Mouse (Mus musculus) megakaryocyte, embryonic 14.5 days (primary cell): Measurements from ENCODE around the gene Mcrip2. TPM values are rescaled to one million over a fixed set of nuclear protein-coding genes. Genes with fewer than 3 reads are reported as not detected.
A peak's percentile ranks its signal among the peaks of the same experiment; 100 is the strongest.

Source experiments
- H3K27me3 ChIP-seq: replicated peaks from 2 replicates; pipeline ENCODE3; 2012; ENCODE audit warnings: inconsistent platforms
- H3K36me3 ChIP-seq: replicated peaks from 2 replicates; pipeline ENCODE3; 2012; ENCODE audit warnings: low read length, inconsistent platforms, mixed read lengths
- H3K4me1 ChIP-seq: 2 replicates; pipeline ENCODE4 v1.6.1; 2012; ENCODE audit warnings: inconsistent platforms
- H3K4me3 ChIP-seq: replicated peaks from 2 replicates; pipeline ENCODE3; 2012; ENCODE audit warnings: moderate library complexity, mild to moderate bottlenecking, inconsistent platforms
- H3K9me3 ChIP-seq: 2 replicates; pipeline ENCODE4 v1.6.1; 2012; ENCODE audit warnings: inconsistent platforms
- FLI1 ChIP-seq: IDR thresholded peaks from 2 replicates; pipeline ENCODE4 v1.6.1; 2012; ENCODE audit warnings: low read length, inconsistent platforms, mixed read lengths
- GATA1 ChIP-seq: IDR thresholded peaks from 3 replicates; pipeline ENCODE4 v1.6.1; 2012; ENCODE audit warnings: mixed read lengths, low read length, inconsistent platforms, borderline replicate concordance
- polyA plus RNA-seq: library from polyadenylated mRNA; stranded (reverse); fragments of >175 nt; gene quantifications from 2 replicates; pipeline ENCODE4 v1.2.3, GENCODE M21; 2012; ENCODE audit warnings: low replicate concordance; ENCODE audit not compliant: insufficient read depth

Mcrip2 gene
- 77.6 and 205 TPM in 2 replicates for polyA plus RNA-seq

DNA sequence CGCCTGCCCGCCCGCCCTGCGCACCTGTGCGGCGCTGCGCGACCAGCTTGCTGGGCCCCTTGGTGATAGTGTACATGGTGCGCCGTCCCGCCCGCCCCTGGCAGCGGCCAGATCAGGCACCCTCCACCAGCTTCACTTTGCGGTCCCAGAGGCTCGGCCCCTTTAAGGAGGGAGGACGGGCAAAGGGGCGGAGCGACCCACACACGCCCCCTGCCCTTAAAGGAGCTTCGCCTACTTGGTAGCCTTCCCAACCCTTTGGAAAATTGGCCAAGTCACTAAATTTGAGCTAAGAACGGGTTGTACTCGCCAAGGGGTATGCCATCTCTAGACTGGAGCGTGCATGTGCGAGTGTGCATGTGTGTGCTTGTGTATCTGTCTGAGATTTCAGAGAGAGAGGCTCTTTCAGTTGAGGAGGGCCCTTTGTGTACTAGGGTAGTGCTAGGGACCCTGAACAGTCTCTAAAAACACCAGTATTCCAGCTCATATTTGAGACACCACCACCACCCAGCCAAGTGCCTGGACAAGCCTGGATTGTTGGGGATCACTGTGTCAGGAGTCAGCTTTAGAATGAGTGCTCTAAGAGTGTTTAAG, at the start of gene Mcrip2:
TSS of gene Mcrip2 (minus strand) at position 164 of the 591 bp plus-strand sequence.
- TF ChIP-seq FLI1 (no peak), GATA1 (no peak)
- Histone ChIP-seq H3K27me3 (no peaks in the 10 kb centered on the region), H3K4me1 (peaks cover 66% of the 10 kb centered on the region), H3K4me3 (peak within 1 kb of the TSS; percentile 94), H3K9me3 (no peaks in the 10 kb centered on the region), H3K36me3 (peaks cover 21% of the 10 kb centered on the region)

DNA sequence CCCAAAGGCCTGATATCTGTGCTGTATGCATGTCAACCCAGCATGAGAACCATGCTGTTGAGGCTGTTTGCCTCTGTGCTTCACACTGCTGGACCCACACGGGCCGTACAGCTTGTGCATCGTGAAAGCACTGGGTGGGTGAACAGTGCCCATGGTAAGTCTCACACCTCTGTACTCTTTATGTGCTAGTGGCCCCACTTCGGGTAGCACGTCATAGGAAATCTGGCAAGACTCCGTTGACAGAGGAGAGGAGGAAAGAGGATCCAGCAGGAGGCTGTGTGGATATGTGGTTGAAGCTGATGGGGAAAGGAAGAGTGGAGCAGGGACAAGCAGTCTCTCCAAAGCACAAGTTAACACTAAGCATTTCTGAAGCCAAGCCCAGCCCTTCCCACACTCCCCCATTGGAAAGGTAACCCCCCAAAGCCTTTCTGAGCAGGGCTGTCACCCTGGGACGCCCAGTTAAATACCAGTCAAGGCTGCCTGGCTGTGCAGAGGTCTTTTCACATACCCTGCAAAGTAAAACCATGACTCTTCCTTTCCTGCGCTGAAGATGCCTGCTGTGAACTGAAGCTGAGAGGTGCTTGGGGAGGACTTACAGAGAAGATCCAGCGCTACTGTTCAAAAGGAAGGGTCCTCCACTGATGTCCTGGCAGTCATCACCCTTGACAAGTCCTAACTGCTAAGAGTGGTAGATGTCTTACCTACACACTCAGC, 49.6 kb upstream of the Mcrip2 start:
- Histone ChIP-seq H3K4me1 (peaks cover 74% of the 10 kb centered on the region), H3K4me3 (peak overlapping the region; percentile 100), H3K27me3 (peaks cover 2% of the 10 kb centered on the region), H3K36me3 (peaks cover 34% of the 10 kb centered on the region), H3K9me3 (no peaks in the 10 kb centered on the region)
- TF ChIP-seq GATA1 (no peak), FLI1 (no peak)

- Histone ChIP-seq H3K4me3 (no peak overlapping the region), H3K9me3 (no peaks in the 10 kb centered on the region), H3K36me3 (peaks cover 38% of the 10 kb centered on the region), H3K27me3 (peaks cover 2% of the 10 kb centered on the region), H3K4me1 (peaks cover 76% of the 10 kb centered on the region)
- TF ChIP-seq FLI1 (no peak), GATA1 (no peak)
These were observed 48.5 kb upstream of the Mcrip2 start for GRCm38 (mm10) chr17:25916931-25917647.

GRCm38 (mm10) chr17:25914295-25914694, 45.7 kb upstream of the Mcrip2 start:
- TF ChIP-seq FLI1 (no peak), GATA1 (no peak)
- Histone ChIP-seq H3K9me3 (no peaks in the 10 kb centered on the region), H3K4me1 (peaks cover 72% of the 10 kb centered on the region), H3K27me3 (peaks cover 2% of the 10 kb centered on the region), H3K4me3 (peak overlapping the region; percentile 59), H3K36me3 (peaks cover 52% of the 10 kb centered on the region)

DNA sequence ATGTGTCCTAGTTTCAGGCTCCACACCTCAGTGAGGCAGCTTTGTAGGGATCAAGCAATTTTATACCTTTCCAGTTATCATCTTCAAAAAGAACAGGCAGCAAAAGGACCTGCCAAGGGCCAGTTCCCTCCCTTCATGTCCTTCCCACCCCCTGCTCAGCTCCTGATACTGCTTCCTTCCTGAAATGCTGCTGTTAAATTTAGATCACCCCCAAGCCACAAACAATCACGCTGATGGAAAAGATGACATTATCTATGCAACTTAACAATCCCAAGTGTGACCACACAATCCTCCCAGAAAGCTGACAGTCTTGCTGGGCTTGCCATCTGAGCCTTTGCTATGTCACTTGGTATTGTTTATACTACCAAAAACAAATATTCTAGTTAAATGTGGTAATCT, 45.3 kb upstream of the Mcrip2 start:
- TF ChIP-seq GATA1 (no peak), FLI1 (no peak)
- Histone ChIP-seq H3K36me3 (peaks cover 52% of the 10 kb centered on the region), H3K9me3 (no peaks in the 10 kb centered on the region), H3K4me3 (peak overlapping the region; percentile 74), H3K4me1 (peaks cover 69% of the 10 kb centered on the region), H3K27me3 (peaks cover 2% of the 10 kb centered on the region)

- H3K36me3 ChIP-seq: peaks cover 52% of the 10 kb centered on the region
- H3K4me1 ChIP-seq: peaks cover 63% of the 10 kb centered on the region
- TF ChIP-seq FLI1: no peak
- TF ChIP-seq GATA1: no peak
- H3K27me3 ChIP-seq: peaks cover 2% of the 10 kb centered on the region
- H3K4me3 ChIP-seq: peak overlapping the region; percentile 74
- no peaks in the 10 kb centered on the region for H3K9me3 ChIP-seq
These were observed 44.8 kb upstream of the Mcrip2 start for GRCm38 (mm10) chr17:25913186-25913876.

GRCm38 (mm10) chr17:25911816-25912215, 43.3 kb upstream of the Mcrip2 start:
- Histone ChIP-seq H3K27me3 (peaks cover 2% of the 10 kb centered on the region), H3K4me1 (peaks cover 53% of the 10 kb centered on the region), H3K9me3 (no peaks in the 10 kb centered on the region), H3K4me3 (peak overlapping the region; percentile 2), H3K36me3 (peaks cover 52% of the 10 kb centered on the region)
- TF ChIP-seq GATA1 (no peak), FLI1 (no peak)

DNA sequence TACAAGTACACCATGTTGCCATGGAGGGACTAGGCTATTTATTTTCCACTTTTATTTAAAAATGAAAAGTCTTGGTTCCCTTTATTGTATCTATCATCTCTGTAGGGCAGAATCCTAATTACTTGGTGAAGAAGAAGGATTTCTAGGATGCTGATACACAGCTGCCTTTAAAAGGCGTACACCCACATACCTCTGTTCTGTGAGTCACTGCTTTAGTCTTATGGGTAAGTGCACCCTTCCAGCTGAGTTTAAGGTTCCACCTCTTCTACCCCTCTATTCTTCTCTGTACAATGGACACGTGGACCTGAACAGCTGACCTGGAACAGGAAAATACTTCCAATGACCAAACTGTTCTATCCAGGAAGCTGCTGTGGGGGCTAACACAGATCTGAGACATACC, 39.1 kb upstream of the Mcrip2 start:
- no peak overlapping the region for H3K4me3 ChIP-seq
- TF ChIP-seq FLI1: no peak
- no peak for TF ChIP-seq GATA1
- peaks cover 45% of the 10 kb centered on the region for H3K36me3 ChIP-seq
- peaks cover 37% of the 10 kb centered on the region for H3K4me1 ChIP-seq
- no peaks in the 10 kb centered on the region for H3K27me3 ChIP-seq
- H3K9me3 ChIP-seq: no peaks in the 10 kb centered on the region

DNA sequence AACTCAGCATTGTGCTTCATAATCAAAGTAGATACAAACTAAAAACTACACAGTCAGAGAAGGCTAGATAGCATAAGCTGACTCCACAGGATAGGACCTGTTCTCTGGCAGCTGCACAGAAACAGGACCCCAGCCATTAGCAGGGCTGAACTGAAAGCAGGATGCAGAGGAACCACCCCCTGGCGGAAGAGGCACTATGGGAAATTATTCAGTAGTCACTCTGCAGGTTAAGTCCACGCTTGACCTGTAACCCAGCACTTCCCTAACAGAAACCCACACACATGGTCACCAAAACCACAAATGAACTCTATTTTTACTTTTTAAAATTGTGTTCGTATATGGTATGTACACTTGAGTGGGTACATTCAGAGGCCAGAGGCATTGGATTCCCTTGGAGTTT, 34.5 kb upstream of the Mcrip2 start:
- no peak for TF ChIP-seq FLI1
- TF ChIP-seq GATA1: no peak
- Histone ChIP-seq H3K4me3 (peak overlapping the region; percentile 18), H3K4me1 (peaks cover 38% of the 10 kb centered on the region), H3K36me3 (peaks cover 53% of the 10 kb centered on the region), H3K9me3 (peaks cover 4% of the 10 kb centered on the region; the same call in 1 of the 2 replicates), H3K27me3 (no peaks in the 10 kb centered on the region)
